Mouse (Mus musculus): ENCODE results near the gene Slc39a2. TPM values are rescaled to one million over a fixed set of nuclear protein-coding genes. Genes with fewer than 3 reads are reported as not detected.
"Not testable (repeated sequence)": the region's sequence is repeated elsewhere in the genome, so short reads cannot be mapped to it uniquely, and the experiment has no call there.

Slc39a2 gene
- 1.3 and 1.5 TPM in 2 replicates for polyA plus RNA-seq (2015; fragmentation: Nextera tagmentation; extraction: Ambion mirVana)

DNA sequence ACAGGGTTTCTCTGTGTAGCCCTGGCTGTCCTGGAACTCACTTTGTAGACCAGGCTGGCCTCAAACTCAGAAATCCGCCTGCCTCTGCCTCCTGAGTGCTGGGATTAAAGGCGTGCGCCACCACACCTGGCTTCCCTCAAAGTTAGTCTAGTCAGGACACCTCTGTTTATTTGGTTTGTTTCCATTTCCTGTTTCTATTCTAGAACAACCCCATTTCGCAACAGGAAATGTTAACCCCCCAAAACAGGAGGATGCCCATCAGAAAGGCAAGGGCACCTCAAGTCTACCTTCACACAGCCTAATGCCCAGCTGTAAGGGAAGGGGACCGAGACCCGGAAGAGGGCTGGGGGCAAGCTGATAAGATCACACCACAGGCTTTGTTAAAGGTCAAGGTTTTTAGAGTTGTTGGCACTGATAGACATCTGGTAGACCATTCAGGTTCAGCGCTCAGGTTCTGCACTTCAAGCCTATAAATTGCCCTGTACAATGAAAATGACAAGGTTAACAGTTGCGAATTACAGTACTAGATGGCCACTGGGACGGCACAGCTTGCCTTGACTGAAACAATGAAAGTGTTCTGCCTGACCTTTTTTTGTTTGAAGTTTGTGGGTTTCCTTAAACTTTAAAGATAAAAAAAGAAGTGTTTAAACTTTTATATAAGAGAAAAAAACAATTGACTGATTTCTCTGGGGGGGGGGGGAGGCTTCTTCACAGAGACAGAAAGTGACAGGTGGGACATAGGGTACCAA is at the start of gene Slc39a2:
Slc39a2 (plus strand) TSS at position 699 of the 749 bp plus-strand sequence.
- Histone ChIP-seq H3K36me3 (peaks cover 88% of the 10 kb centered on the region), H3K4me2 (no peak within 1 kb of the TSS), H3K9ac (no peak within 1 kb of the TSS), H3K4me1 (replicated peaks) (no peaks in the 10 kb centered on the region), H3K9me3 (no peaks in the 10 kb centered on the region), H3K27me3 (no peaks in the 10 kb centered on the region), H3K27ac (replicated peaks) (no peak within 1 kb of the TSS), H3K4me3 (no peak within 1 kb of the TSS)
- WGBS = 92% methylated on average over 9 of the region's 9 CpGs
- no peak for ATAC-seq (ENCODE audit: low read depth)

DNA sequence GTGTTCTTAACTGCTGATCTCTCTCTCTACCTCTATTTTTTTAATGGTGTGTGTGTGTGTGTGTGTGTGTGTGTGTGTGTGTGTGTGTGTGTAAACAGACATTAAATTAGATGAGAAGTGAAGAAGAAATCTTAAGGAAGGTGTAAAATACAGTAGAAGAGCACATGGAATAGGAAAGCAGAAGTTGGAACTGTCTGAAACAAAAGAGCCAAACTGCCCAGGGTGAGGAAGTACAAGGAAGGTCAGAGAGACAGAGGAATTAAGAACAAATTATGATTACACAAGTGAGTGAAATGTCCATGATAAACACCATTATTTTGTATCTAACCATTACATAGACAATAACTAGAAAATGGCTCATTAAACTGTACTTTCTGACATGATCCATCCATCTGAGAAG is 48.8 kb upstream of the Slc39a2 start:
- no peaks in the 10 kb centered on the region for H3K36me3 ChIP-seq
- ATAC-seq (ENCODE audit: low read depth) = no peak
- no peak overlapping the region for H3K9ac ChIP-seq
- H3K27ac ChIP-seq (replicated peaks) = no peak overlapping the region
- H3K4me2 ChIP-seq = no peak overlapping the region
- H3K27me3 ChIP-seq = no peaks in the 10 kb centered on the region
- no peak overlapping the region for H3K4me3 ChIP-seq
- no peaks in the 10 kb centered on the region for H3K9me3 ChIP-seq
- H3K4me1 ChIP-seq (replicated peaks) = no peaks in the 10 kb centered on the region

DNA sequence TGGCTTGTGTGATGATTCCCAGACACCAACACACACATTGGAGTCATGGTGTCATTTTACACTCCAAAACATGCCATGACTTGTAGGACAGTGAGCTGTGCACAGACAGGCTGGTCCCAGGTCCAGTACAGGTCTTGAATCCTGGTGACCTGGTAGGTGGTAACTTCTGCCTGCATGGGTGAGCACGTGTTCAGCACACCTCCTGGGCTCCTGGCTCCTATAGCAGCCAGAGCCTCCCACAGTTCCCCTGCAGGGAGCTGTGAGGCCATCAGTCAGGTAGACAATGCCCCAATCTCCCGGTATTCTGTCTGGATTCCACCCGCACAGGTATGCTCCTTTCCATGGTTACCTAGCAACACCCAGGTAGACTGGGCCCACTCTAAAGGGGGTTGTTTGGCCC is 46.1 kb upstream of the Slc39a2 start:
- no peak for ATAC-seq (ENCODE audit: low read depth)

DNA sequence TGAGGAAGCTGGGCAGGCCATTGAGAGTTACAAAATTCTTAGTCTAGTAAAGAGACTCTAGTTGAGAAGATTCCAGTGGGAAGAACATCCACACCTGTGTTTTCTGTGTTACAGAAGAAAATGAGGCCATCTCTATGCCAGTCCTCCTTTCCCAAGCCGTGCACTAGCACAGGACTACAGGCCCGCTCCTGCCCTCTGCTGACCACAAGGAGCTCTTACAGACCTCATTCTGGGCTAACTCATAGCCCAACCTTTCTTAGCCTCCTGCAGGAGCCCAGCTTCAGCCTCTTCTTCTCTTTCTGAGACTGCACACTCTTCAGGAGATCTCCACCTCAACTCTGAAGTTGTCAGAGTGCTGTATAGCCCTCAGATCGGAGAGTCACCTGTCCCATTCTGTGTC is 41.7 kb upstream of the Slc39a2 start:
- not testable (repeated sequence) for H3K27me3 ChIP-seq; ATAC-seq (ENCODE audit: low read depth); H3K27ac ChIP-seq (replicated peaks); H3K36me3 ChIP-seq; H3K9me3 ChIP-seq; H3K4me1 ChIP-seq (replicated peaks); H3K4me2 ChIP-seq; H3K9ac ChIP-seq; H3K4me3 ChIP-seq
- 51% methylated on average over 3 of the region's 3 CpGs for WGBS

More for the DNA sequence above, 46.1 kb upstream of the Slc39a2 start:
- H3K27me3 ChIP-seq = no peaks in the 10 kb centered on the region
- 71% methylated on average over 3 of the region's 3 CpGs for WGBS
- no peak overlapping the region for H3K4me2 ChIP-seq
- H3K9ac ChIP-seq = no peak overlapping the region
- no peak overlapping the region for H3K27ac ChIP-seq (replicated peaks)
- H3K36me3 ChIP-seq = no peaks in the 10 kb centered on the region
- H3K4me1 ChIP-seq (replicated peaks) = no peaks in the 10 kb centered on the region
- no peaks in the 10 kb centered on the region for H3K9me3 ChIP-seq
- H3K4me3 ChIP-seq = no peak overlapping the region

DNA sequence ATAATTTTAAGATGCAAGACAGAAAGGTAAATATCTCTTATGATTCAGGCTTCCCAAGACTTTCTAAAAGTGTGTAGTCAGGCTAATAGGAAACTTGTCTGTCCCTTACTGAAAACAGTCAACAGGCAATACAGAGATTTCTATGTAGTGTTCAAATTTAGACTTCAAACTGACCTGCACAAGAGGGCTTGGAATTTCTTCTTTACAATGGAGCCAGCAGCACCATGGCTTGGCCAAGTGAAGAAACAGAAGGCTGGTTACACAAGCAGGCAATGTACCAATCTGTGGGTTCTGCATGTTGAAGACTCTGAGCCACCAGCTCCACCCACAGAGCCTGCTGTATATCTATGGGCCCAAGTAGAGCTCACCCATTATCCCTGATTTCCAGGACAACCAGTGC is 39.3 kb upstream of the Slc39a2 start, which contains the start of gene Ear6:
Ear6 (plus strand) TSS at position 301 of the 400 bp plus-strand sequence.
- Histone ChIP-seq H3K9me3 (no peaks in the 10 kb centered on the region), H3K9ac (no peak within 1 kb of the TSS), H3K4me2 (no peak within 1 kb of the TSS), H3K36me3 (no peaks in the 10 kb centered on the region), H3K4me1 (replicated peaks) (no peaks in the 10 kb centered on the region), H3K27ac (replicated peaks) (no peak within 1 kb of the TSS), H3K4me3 (no peak within 1 kb of the TSS), H3K27me3 (no peaks in the 10 kb centered on the region)
- ATAC-seq (ENCODE audit: low read depth) = no peak

DNA sequence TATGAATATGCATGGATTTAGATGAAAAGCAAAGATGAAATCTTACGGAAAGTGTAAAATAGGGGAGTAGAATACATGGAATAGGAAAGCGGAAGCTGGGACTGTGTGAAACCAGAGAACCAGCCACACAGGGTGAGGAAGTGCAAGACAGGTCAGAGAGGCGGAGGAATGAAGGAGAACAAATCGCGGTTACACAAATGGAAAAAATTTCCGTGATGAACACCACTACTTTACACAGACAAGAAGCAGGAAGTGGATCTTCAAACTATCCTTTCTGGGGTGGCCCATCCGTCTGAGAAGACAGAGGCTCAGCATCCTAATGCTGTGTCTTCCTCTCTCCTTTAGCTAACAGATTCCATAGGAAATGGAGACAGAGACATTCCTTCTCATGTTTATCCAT is 37.4 kb upstream of the Slc39a2 start:
- H3K36me3 ChIP-seq; H3K4me3 ChIP-seq; H3K4me2 ChIP-seq; H3K9me3 ChIP-seq; H3K4me1 ChIP-seq (replicated peaks); H3K9ac ChIP-seq; H3K27ac ChIP-seq (replicated peaks); H3K27me3 ChIP-seq; ATAC-seq (ENCODE audit: low read depth): not testable (repeated sequence)
- 92% methylated on average over 7 of the region's 7 CpGs for WGBS

DNA sequence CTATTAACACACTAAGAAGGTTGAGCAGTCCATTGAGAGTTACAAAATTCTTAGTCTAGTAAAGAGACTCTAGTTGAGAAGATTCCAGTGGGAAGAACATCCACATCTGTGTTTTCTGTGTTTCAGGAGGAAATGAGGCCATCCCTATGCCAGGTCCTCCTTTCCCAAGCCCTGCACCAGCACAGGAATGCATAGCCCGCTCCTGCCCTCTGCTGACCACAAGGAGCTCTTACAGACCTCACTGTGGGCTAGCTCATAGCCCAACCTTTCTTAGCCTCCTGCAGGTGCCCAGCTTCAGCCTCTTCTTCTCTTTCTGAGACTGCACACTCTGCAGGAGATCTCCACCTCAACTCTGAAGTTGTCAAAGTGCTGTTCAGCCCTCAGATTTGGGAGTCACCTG is 29.1 kb upstream of the Slc39a2 start:
- not testable (repeated sequence) for H3K9ac ChIP-seq; H3K9me3 ChIP-seq; H3K4me2 ChIP-seq; ATAC-seq (ENCODE audit: low read depth); H3K36me3 ChIP-seq; H3K4me1 ChIP-seq (replicated peaks); H3K4me3 ChIP-seq; H3K27ac ChIP-seq (replicated peaks); H3K27me3 ChIP-seq
- WGBS = 4% methylated on average over 1 of the region's 1 CpGs

DNA sequence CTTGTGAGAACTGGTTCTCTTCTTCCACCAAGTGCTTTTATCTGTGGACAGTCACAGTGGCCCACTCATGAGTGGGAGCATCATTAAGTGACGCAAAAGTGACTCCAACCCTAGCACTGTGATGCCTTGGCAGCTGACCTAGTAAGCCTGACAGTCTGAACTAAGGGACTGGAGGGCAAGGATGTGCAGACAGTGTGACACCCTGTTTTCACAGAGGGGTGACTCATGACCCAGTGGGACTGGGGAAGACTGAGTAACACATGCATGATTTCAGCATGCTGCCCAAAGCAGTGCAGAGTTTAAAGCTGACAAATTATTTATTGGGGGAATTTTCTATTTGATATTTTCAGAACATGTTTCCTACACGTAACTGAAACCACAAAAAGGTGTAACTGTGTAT is 21.9 kb upstream of the Slc39a2 start:
- no peak for ATAC-seq (ENCODE audit: low read depth)
- 78% methylated on average over 2 of the region's 2 CpGs for WGBS
- Histone ChIP-seq H3K27ac (replicated peaks) (no peak overlapping the region), H3K36me3 (no peaks in the 10 kb centered on the region), H3K4me2 (no peak overlapping the region), H3K4me1 (replicated peaks) (no peaks in the 10 kb centered on the region), H3K9me3 (no peaks in the 10 kb centered on the region), H3K9ac (no peak overlapping the region), H3K27me3 (no peaks in the 10 kb centered on the region), H3K4me3 (no peak overlapping the region)

DNA sequence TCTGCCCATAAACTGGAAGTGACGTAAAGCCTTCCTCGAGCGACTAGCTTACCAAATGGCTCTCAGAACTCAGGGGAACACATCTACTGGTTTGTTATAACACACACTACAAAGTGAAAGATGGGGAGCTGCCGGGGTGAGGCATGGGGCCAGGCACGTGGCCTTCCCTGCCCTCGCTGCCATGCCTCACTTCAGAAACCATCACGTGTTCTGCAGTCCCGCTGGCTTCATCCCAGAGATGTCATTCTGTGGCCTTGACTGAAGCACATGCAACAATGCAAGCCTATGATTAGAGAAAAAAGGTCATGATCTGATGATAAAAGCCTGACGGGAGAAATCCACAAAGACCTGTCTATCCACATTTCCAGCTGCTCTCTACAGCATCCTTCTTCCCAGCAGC is 20.9 kb upstream of the Slc39a2 start:
- 78% methylated on average over 9 of the region's 9 CpGs for WGBS
- Histone ChIP-seq H3K4me2 (no peak overlapping the region), H3K4me1 (replicated peaks) (no peaks in the 10 kb centered on the region), H3K36me3 (no peaks in the 10 kb centered on the region), H3K4me3 (no peak overlapping the region), H3K27ac (replicated peaks) (no peak overlapping the region), H3K9ac (no peak overlapping the region), H3K9me3 (no peaks in the 10 kb centered on the region), H3K27me3 (no peaks in the 10 kb centered on the region)
- ATAC-seq (ENCODE audit: low read depth) = no peak

DNA sequence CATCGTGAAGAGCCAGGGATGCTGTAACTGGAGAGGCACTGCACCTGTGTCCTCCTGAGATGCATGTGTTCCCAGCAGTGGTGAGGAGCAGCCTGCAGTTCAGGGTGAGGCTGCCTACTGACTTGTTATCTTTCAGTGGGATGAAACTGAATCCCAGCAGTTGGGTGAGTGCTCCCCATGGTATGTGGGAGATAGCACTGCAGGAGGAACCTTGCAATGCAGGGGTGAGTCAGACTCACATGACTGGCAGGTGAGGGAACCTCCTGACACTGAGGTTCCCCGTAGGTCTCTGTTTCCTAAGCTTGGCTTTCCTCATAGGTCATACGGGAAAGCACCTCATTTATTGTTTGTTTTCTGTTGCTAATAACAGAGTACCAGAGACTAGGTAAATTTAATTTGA is 15.2 kb upstream of the Slc39a2 start:
- H3K4me2 ChIP-seq = no peak overlapping the region
- no peaks in the 10 kb centered on the region for H3K27me3 ChIP-seq
- no peaks in the 10 kb centered on the region for H3K9me3 ChIP-seq
- H3K27ac ChIP-seq (replicated peaks) = no peak overlapping the region
- no peak for ATAC-seq (ENCODE audit: low read depth)
- no peak overlapping the region for H3K4me3 ChIP-seq
- 86% methylated on average over 3 of the region's 3 CpGs for WGBS
- H3K4me1 ChIP-seq (replicated peaks) = no peaks in the 10 kb centered on the region
- no peak overlapping the region for H3K9ac ChIP-seq
- no peaks in the 10 kb centered on the region for H3K36me3 ChIP-seq

DNA sequence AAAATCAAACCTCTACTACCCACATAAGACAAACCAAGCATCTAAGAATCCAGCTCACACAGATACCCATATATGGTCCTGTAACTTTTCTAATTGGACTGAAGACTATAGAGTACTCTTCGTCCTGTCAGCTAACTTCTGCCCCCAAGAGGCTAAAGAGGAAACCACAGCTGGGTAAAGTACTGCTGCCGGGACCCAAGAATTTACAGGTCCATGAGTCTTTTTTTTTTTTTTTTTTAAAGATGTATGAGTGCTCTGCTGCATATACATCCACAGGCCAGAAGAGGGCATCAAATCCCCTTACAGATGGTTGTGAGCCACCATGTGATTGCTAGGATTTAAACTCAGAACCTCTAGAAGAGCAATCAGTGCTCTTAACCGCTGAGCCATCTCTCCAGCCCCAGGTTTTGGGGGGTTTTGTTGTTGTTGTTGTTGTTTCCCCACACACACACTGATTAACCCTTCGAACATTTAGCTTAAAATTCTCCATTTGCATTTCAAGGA is 9.1 kb upstream of the Slc39a2 start:
- Histone ChIP-seq H3K4me3 (peak overlapping the region; percentile 84), H3K9me3 (no peaks in the 10 kb centered on the region), H3K4me1 (replicated peaks) (peaks cover 17% of the 10 kb centered on the region), H3K9ac (peak overlapping the region; percentile 56; the same call in 1 of the 2 replicates), H3K27me3 (no peaks in the 10 kb centered on the region), H3K4me2 (peak overlapping the region; percentile 90), H3K36me3 (peaks cover 21% of the 10 kb centered on the region), H3K27ac (replicated peaks) (peak overlapping the region; percentile 85)
- WGBS = 2% methylated on average over 4 of the region's 4 CpGs
- ATAC-seq (ENCODE audit: low read depth) = peak; percentile 51

DNA sequence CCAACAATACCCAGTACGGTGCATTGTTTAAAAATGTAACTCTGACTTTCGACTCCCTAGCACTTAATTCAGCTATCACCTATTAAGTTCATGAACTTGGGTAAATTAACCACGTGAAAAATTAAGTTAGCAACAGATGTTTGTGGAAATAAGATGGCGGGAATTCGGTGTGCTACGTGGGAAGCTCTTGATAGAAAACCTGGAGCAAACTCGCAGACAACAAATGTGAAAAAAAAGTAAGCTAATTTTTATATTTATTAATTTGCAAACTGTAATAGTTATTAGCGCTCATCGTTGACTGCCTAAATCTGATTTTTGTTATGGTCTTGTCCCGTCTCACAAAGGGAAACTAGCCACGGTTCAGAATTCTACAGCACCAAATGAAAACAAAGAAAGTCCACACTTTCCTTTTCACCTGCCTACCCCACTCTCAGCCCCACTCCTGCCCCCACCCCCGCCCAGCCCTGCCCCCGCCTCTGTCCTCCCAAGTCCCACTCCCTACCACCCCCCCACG is 8.6 kb upstream of the Slc39a2 start:
- Histone ChIP-seq H3K27ac (replicated peaks) (peak overlapping the region; percentile 85), H3K36me3 (peaks cover 26% of the 10 kb centered on the region), H3K4me2 (peak overlapping the region; percentile 90), H3K27me3 (no peaks in the 10 kb centered on the region), H3K4me1 (replicated peaks) (peaks cover 17% of the 10 kb centered on the region), H3K4me3 (peak overlapping the region; percentile 84), H3K9me3 (no peaks in the 10 kb centered on the region), H3K9ac (peak overlapping the region; percentile 56)
- WGBS = 2% methylated on average over 14 of the region's 14 CpGs
- ATAC-seq (ENCODE audit: low read depth) = peak; percentile 51
